8 mouse cellular contexts compared by ENCODE assay signal in genomic region chr2:167505127-167505526, GRCm38 (mm10). TPM values are rescaled to one million over a fixed set of nuclear protein-coding genes. Genes with fewer than 3 reads are reported as not detected.
A peak's percentile ranks its signal among the peaks of the same experiment; 100 is the strongest.
DNase-seq lines count a peak whose midpoint lies in the region; ATAC-seq and TF ChIP-seq lines count a peak whose summit lies in the region.

No protein-coding gene starts in this region.

- ATAC-seq in heart, embryonic 13.5 days (ENCODE audit: extremely low read depth, insufficient number of reproducible peaks, low FRiP score, low TSS enrichment) = no peak
- no peak for ATAC-seq in hindbrain, postnatal 0 days

- H3K9ac ChIP-seq in heart, embryonic 13.5 days = peak overlapping the region; percentile 91
- no peak overlapping the region for H3K9ac ChIP-seq in hindbrain, postnatal 0 days (replicated peaks; ENCODE audit: low read length)

- WGBS in heart, embryonic 13.5 days = 74% methylated on average over 3 of the region's 3 CpGs
- 86% methylated on average over 3 of the region's 3 CpGs for WGBS in hindbrain, postnatal 0 days

- H3K36me3 ChIP-seq in heart, embryonic 13.5 days = peaks cover 38% of the 10 kb centered on the region
- peaks cover 14% of the 10 kb centered on the region for H3K36me3 ChIP-seq in hindbrain, postnatal 0 days (ENCODE audit: insufficient read depth, low read length)

- no peak for DNase-seq in heart, postnatal 4 days
- DNase-seq in hindbrain, postnatal 0 days (ENCODE audit: low spot score) = no peak
- DNase-seq in lung, postnatal 36 days = peak; percentile 81
- DNase-seq in thymus, postnatal 14 days = peak; percentile 38
- no peak for DNase-seq in cerebellum, postnatal 4 days (ENCODE audit: low spot score in 2 of 2)
- no peak for DNase-seq in kidney, postnatal 10 days

- H3K27me3 ChIP-seq in heart, embryonic 13.5 days (replicated peaks) = no peaks in the 10 kb centered on the region
- H3K27me3 ChIP-seq in hindbrain, postnatal 0 days (ENCODE audit: insufficient read depth, low read length) = no peaks in the 10 kb centered on the region

- no peak for TF ChIP-seq POLR2A in bone marrow macrophage, adult 2 months (IDR thresholded peaks at IDR 0.05; ENCODE audit: borderline replicate concordance, low read depth, low read length)

- no peak overlapping the region for H3K27ac ChIP-seq in heart, embryonic 13.5 days (replicated peaks)
- peak overlapping the region; percentile 71 for H3K27ac ChIP-seq in bone marrow macrophage, adult 2 months (ENCODE audit: insufficient read depth, low read depth, low read length)
- H3K27ac ChIP-seq in hindbrain, postnatal 0 days = no peak overlapping the region

- no peaks in the 10 kb centered on the region for H3K9me3 ChIP-seq in heart, embryonic 13.5 days
- H3K9me3 ChIP-seq in hindbrain, postnatal 0 days (ENCODE audit: low read length) = no peaks in the 10 kb centered on the region

- peaks cover 50% of the 10 kb centered on the region for H3K4me1 ChIP-seq in heart, embryonic 13.5 days
- peaks cover 22% of the 10 kb centered on the region for H3K4me1 ChIP-seq in bone marrow macrophage, adult 2 months (ENCODE audit: control insufficient read depth, insufficient read depth, low read length)
- H3K4me1 ChIP-seq in hindbrain, postnatal 0 days (ENCODE audit: insufficient read depth, low read length) = peaks cover 11% of the 10 kb centered on the region; the same call in 1 of the 2 replicates

- H3K4me3 ChIP-seq in heart, embryonic 13.5 days = peak overlapping the region; percentile 76
- peak overlapping the region; percentile 96 for H3K4me3 ChIP-seq in bone marrow macrophage, adult 2 months (ENCODE audit: insufficient read depth, low read length)
- H3K4me3 ChIP-seq in hindbrain, postnatal 0 days (ENCODE audit: low read length) = no peak overlapping the region

- H3K4me2 ChIP-seq in heart, embryonic 13.5 days = peak overlapping the region; percentile 80
- H3K4me2 ChIP-seq in hindbrain, postnatal 0 days (ENCODE audit: low read depth, low read length) = peak overlapping the region; percentile 96

- TF ChIP-seq CTCF in bone marrow macrophage, adult 2 months (IDR thresholded peaks at IDR 0.05; ENCODE audit: low read depth, low read length) = no peak
- no peak for TF ChIP-seq CTCF in hindbrain, postnatal 0 days (IDR thresholded peaks at IDR 0.05; ENCODE audit: low read depth)

RNA-seq across cellular contexts. Expression of gene Spata2, which starts 12.4 kb away (rescaled TPM):
- polyA plus RNA-seq in heart, embryonic 13.5 days (2015; fragmentation: Nextera tagmentation; extraction: Ambion mirVana) = 13.5 and 14.6 TPM in 2 replicates
- total RNA-seq in heart, postnatal 4 days (2021) = 10 to 100 TPM; 25.1 to 27.5 TPM
- 11.9 and 14.2 TPM in 2 replicates for polyA plus RNA-seq in bone marrow macrophage, adult 2 months (2012; ENCODE audit: insufficient read depth, insufficient read length, missing spikeins)
- 41.3 and 45.6 TPM in 2 replicates for total RNA-seq in hindbrain, postnatal 0 days (2014; rRNA removed)
- 27.6 and 29.4 TPM in 2 replicates for polyA plus RNA-seq in hindbrain, postnatal 0 days (2015; fragmentation: Nextera tagmentation; extraction: Ambion mirVana)

RNA-seq across cellular contexts. Expression of gene Rnf114, which starts 12.7 kb away (rescaled TPM):
- polyA plus RNA-seq in heart, embryonic 13.5 days (2015; fragmentation: Nextera tagmentation; extraction: Ambion mirVana) = 58.0 and 65.0 TPM in 2 replicates
- 10 to 100 TPM; 39.3 to 39.4 TPM for total RNA-seq in heart, postnatal 4 days (2021)
- polyA plus RNA-seq in bone marrow macrophage, adult 2 months (2012; ENCODE audit: insufficient read depth, insufficient read length, missing spikeins) = 115 and 117 TPM in 2 replicates
- total RNA-seq in hindbrain, postnatal 0 days (2014; rRNA removed) = 68.7 and 89.6 TPM in 2 replicates
- polyA plus RNA-seq in hindbrain, postnatal 0 days (2015; fragmentation: Nextera tagmentation; extraction: Ambion mirVana) = 79.8 and 85.8 TPM in 2 replicates

RNA-seq across cellular contexts. Expression of gene Snai1, which starts 32.9 kb away (rescaled TPM):
- polyA plus RNA-seq in heart, embryonic 13.5 days (2015; fragmentation: Nextera tagmentation; extraction: Ambion mirVana) = 17.3 and 17.6 TPM in 2 replicates
- total RNA-seq in heart, postnatal 4 days (2021) = 1 to 10 TPM; 4.3 to 5.0 TPM
- polyA plus RNA-seq in bone marrow macrophage, adult 2 months (2012; ENCODE audit: insufficient read depth, insufficient read length, missing spikeins) = 0.49 and 0.79 TPM in 2 replicates
- total RNA-seq in hindbrain, postnatal 0 days (2014; rRNA removed) = 0.93 and 1.2 TPM in 2 replicates
- 3.6 and 4.3 TPM in 2 replicates for polyA plus RNA-seq in hindbrain, postnatal 0 days (2015; fragmentation: Nextera tagmentation; extraction: Ambion mirVana)

Comparison
In these comparisons a context has a peak if more than half of its experiments do, and no peak if none do; other contexts are left out.
1. DNase-seq: peak in lung, postnatal 36 days (single experiment) and thymus, postnatal 14 days (single experiment); none in heart, postnatal 4 days (single experiment), hindbrain, postnatal 0 days (single experiment), cerebellum, postnatal 4 days (0 of 2) and kidney, postnatal 10 days (single experiment).